Mouse (Mus musculus) embryonic facial prominence, embryonic 11.5 days (tissue): ENCODE results near the gene Klhl33. TPM values are rescaled to one million over a fixed set of nuclear protein-coding genes. Genes with fewer than 3 reads are reported as not detected.

Experiments used
- ATAC-seq: fragments of 200-750 bp; cut with Nextera tagmentation; replicated peaks from 2 replicates; pipeline ENCODE4 v1.8.0; 2017; ENCODE audit warnings: low read depth; ENCODE audit not compliant: insufficient number of reproducible peaks, low FRiP score, low TSS enrichment
- DNase-seq: peaks from one replicate; pipeline ENCODE4 v3.0.0-alpha.2; 2015; ENCODE audit warnings: low spot score
- H3K27ac ChIP-seq: fragments of 300-500 bp; sonication (generic); replicated peaks from 2 replicates; pipeline ENCODE4 v1.5.1; 2014; ENCODE audit warnings: mild to moderate bottlenecking, low read depth, low read length, control low read depth
- H3K27me3 ChIP-seq: fragments of 300-500 bp; sonication (generic); 2 replicates; pipeline ENCODE4 v1.6.1; 2014; ENCODE audit warnings: mild to moderate bottlenecking, low read length, moderate library complexity, mixed read lengths; ENCODE audit not compliant: control insufficient read depth, insufficient read depth
- H3K36me3 ChIP-seq: fragments of 300-500 bp; sonication (generic); replicated peaks from 2 replicates; pipeline ENCODE4 v1.6.1; 2014; ENCODE audit warnings: low read depth, mild to moderate bottlenecking, low read length, moderate library complexity, mixed read lengths; ENCODE audit not compliant: control insufficient read depth, insufficient read depth
- H3K4me1 ChIP-seq: fragments of 300-500 bp; sonication (generic); 2 replicates; pipeline ENCODE4 v1.6.1; 2014; ENCODE audit warnings: low read length, mixed read lengths; ENCODE audit not compliant: control insufficient read depth, insufficient read depth
- H3K4me2 ChIP-seq: fragments of 300-500 bp; sonication (generic); 2 replicates; pipeline ENCODE4 v1.6.1; 2014; ENCODE audit warnings: low read depth, mild to moderate bottlenecking, control low read depth, low read length, moderate library complexity
- H3K4me3 ChIP-seq: fragments of 300-500 bp; sonication (generic); 2 replicates; pipeline ENCODE4 v1.5.1; 2014; ENCODE audit warnings: low read depth, low read length, control low read depth
- H3K9ac ChIP-seq: fragments of 300-500 bp; sonication (generic); replicated peaks from 2 replicates; pipeline ENCODE4 v1.6.1; 2014; ENCODE audit warnings: mild to moderate bottlenecking, control low read depth, low read length
- H3K9me3 ChIP-seq: fragments of 300-500 bp; sonication (generic); replicated peaks from 2 replicates; pipeline ENCODE4 v1.6.1; 2016; ENCODE audit warnings: mild to moderate bottlenecking, low read length, inconsistent platforms, mixed read lengths; ENCODE audit not compliant: control insufficient read depth
- WGBS: fragments of 180-500 bp; shearing (Covaris S2); extraction: QIAGEN DNeasy Blood & Tissue Kit; methylation state at CpG from one replicate; pipeline ENCODE4 v1.1.7; 2014; 5-methylcytosine and 5-hydroxymethylcytosine counted together
- polyA plus RNA-seq: library from polyadenylated mRNA; unstranded; fragments of >200 nt; fragmentation: Nextera tagmentation; extraction: Ambion mirVana; gene quantifications from 2 replicates; pipeline ENCODE4 v1.2.1, GENCODE M21; 2014

Gene Klhl33
- polyA plus RNA-seq, 1 experiment from 2014 or later = 0.15 TPM

- Histone ChIP-seq H3K9ac (peak overlapping the region; percentile 39), H3K9me3 (no peaks in the 10 kb centered on the region), H3K27me3 (no peaks in the 10 kb centered on the region), H3K4me1 (no peaks in the 10 kb centered on the region), H3K36me3 (no peaks in the 10 kb centered on the region), H3K27ac (no peak overlapping the region), H3K4me2 (peak overlapping the region; percentile 71), H3K4me3 (peak overlapping the region; percentile 32)
- WGBS = 17% methylated on average over 19 of the region's 19 CpGs
- DNase-seq (peak; percentile 9), ATAC-seq (0 out of 2 replicates have a peak, but pooled peaks have one; percentile 7)
These were observed 1.1 kb downstream of the Klhl33 start for GRCm38 (mm10) chr14:50895985-50896746.

- Histone ChIP-seq H3K4me2 (no peak overlapping the region), H3K36me3 (no peaks in the 10 kb centered on the region), H3K27me3 (no peaks in the 10 kb centered on the region), H3K4me1 (no peaks in the 10 kb centered on the region), H3K9ac (no peak overlapping the region), H3K4me3 (no peak overlapping the region), H3K9me3 (no peaks in the 10 kb centered on the region), H3K27ac (no peak overlapping the region)
- no peak for DNase-seq
- ATAC-seq = no peak
These were observed 1.9 kb downstream of the Klhl33 start for GRCm38 (mm10) chr14:50895407-50895806.

GRCm38 (mm10) chr14:50892541-50893459, 4.5 kb downstream of the Klhl33 start:
- H3K36me3 ChIP-seq = no peaks in the 10 kb centered on the region
- H3K9me3 ChIP-seq = no peaks in the 10 kb centered on the region
- no peak overlapping the region for H3K4me3 ChIP-seq
- no peak overlapping the region for H3K27ac ChIP-seq
- ATAC-seq (no peak), DNase-seq (no peak)
- H3K27me3 ChIP-seq = no peaks in the 10 kb centered on the region
- no peak overlapping the region for H3K9ac ChIP-seq
- H3K4me1 ChIP-seq = no peaks in the 10 kb centered on the region
- 90% methylated on average over 22 of the region's 22 CpGs for WGBS
- H3K4me2 ChIP-seq = no peak overlapping the region

- no peak overlapping the region for H3K9ac ChIP-seq
These were observed 5.2 kb downstream of the Klhl33 start for GRCm38 (mm10) chr14:50892091-50892490.

GRCm38 (mm10) chr14:50891621-50892020, 5.7 kb downstream of the Klhl33 start:
- Histone ChIP-seq H3K36me3 (no peaks in the 10 kb centered on the region), H3K4me2 (no peak overlapping the region), H3K4me3 (no peak overlapping the region), H3K27me3 (no peaks in the 10 kb centered on the region), H3K4me1 (no peaks in the 10 kb centered on the region), H3K27ac (no peak overlapping the region), H3K9ac (no peak overlapping the region), H3K9me3 (no peaks in the 10 kb centered on the region)
- DNase-seq (no peak), ATAC-seq (no peak)
- 92% methylated on average over 8 of the region's 8 CpGs for WGBS

More at GRCm38 (mm10) chr14:50892091-50892490, 5.2 kb downstream of the Klhl33 start:
- no peaks in the 10 kb centered on the region for H3K27me3 ChIP-seq
- no peaks in the 10 kb centered on the region for H3K9me3 ChIP-seq
- no peak overlapping the region for H3K4me2 ChIP-seq
- H3K27ac ChIP-seq = no peak overlapping the region
- WGBS = 75% methylated on average over 7 of the region's 7 CpGs
- no peak for ATAC-seq
- DNase-seq = no peak
- H3K4me3 ChIP-seq = no peak overlapping the region
- no peaks in the 10 kb centered on the region for H3K36me3 ChIP-seq
- H3K4me1 ChIP-seq = no peaks in the 10 kb centered on the region

GRCm38 (mm10) chr14:50876236-50876950, 20.9 kb downstream of the Klhl33 start:
- H3K4me3 ChIP-seq = no peak overlapping the region
- WGBS = 82% methylated on average over 6 of the region's 6 CpGs
- no peaks in the 10 kb centered on the region for H3K27me3 ChIP-seq
- H3K4me2 ChIP-seq = no peak overlapping the region
- no peaks in the 10 kb centered on the region for H3K9me3 ChIP-seq
- no peaks in the 10 kb centered on the region for H3K4me1 ChIP-seq
- ATAC-seq (no peak), DNase-seq (no peak)
- no peaks in the 10 kb centered on the region for H3K36me3 ChIP-seq
- no peak overlapping the region for H3K9ac ChIP-seq
- H3K27ac ChIP-seq = no peak overlapping the region

- ATAC-seq (no peak), DNase-seq (no peak)
- Histone ChIP-seq H3K27ac (no peak overlapping the region), H3K4me3 (no peak overlapping the region), H3K4me2 (no peak overlapping the region), H3K9me3 (no peaks in the 10 kb centered on the region), H3K36me3 (no peaks in the 10 kb centered on the region), H3K27me3 (no peaks in the 10 kb centered on the region), H3K4me1 (no peaks in the 10 kb centered on the region), H3K9ac (no peak overlapping the region)
- 79% methylated on average over 6 of the region's 6 CpGs for WGBS
These were observed 21.6 kb downstream of the Klhl33 start for GRCm38 (mm10) chr14:50875591-50876230.
